Mouse (Mus musculus): ENCODE data around the gene Mycl. TPM values are rescaled to one million over a fixed set of nuclear protein-coding genes. Genes with fewer than 3 reads are reported as not detected.

Gene Mycl
- total and polyA plus RNA-seq, 3 experiments = 0.11 TPM; not detected in 2

DNA sequence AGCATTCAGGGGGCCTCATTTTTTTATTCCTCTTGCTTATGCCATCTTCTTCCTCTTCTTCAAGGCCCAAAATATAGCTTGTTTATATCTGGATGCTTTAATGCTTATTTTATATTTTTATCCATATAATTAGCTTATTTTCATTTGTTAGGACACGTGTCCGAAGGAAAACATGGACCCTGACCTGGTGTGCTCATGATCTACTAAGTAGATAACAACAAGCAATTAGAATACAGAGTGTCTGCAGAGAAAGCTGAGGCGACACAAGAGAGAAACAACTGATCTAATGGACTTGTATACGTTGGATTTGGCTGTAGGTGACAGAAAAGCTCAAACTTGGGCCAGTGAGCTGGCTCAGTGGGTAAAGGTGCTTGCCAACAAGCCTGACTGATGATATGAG is 18.6 kb upstream of the Mycl start:
- Histone ChIP-seq H3K27me3 (ENCODE audit: insufficient read depth, low read length) (peaks cover 15% of the 10 kb centered on the region; the same call in 1 of the 2 replicates), H3K9me3 (replicated peaks) (no peaks in the 10 kb centered on the region), H3K4me3 (ENCODE audit: low read depth, low read length) (no peak overlapping the region), H3K36me3 (replicated peaks) (no peaks in the 10 kb centered on the region), H3K4me1 (ENCODE audit: insufficient read depth, low read depth, low read length) (no peaks in the 10 kb centered on the region)
- ATAC-seq (ENCODE audit: extremely low read depth, insufficient number of reproducible peaks, low FRiP score, poor library complexity, severe bottlenecking) = no peak
- DNase-seq (ENCODE audit: low spot score) = no peak
- no peak for TF ChIP-seq GATA2 (IDR thresholded peaks at IDR 0.05; ENCODE audit: borderline replicate concordance, low read depth, low read length)
- TF ChIP-seq GATA1 (IDR thresholded peaks at IDR 0.05; ENCODE audit: borderline replicate concordance, low read length) = no peak
- TF ChIP-seq CTCF (IDR thresholded peaks at IDR 0.05; ENCODE audit: low read depth, low read length) = no peak
- no peak for TF ChIP-seq POLR2AphosphoS5 (IDR thresholded peaks at IDR 0.05; ENCODE audit: insufficient replicate concordance, low read depth, low read length)
- TF ChIP-seq TAL1 (conservative IDR thresholded peaks at IDR 0.05; ENCODE audit: low read depth, low read length) = no peak

GRCm38 (mm10) chr4:122978850-122979249 is 16.6 kb upstream of the Mycl start:
- Histone ChIP-seq H3K36me3 (replicated peaks) (no peaks in the 10 kb centered on the region), H3K4me1 (ENCODE audit: insufficient read depth, low read depth, low read length) (no peaks in the 10 kb centered on the region), H3K9me3 (replicated peaks) (no peaks in the 10 kb centered on the region), H3K4me3 (ENCODE audit: low read depth, low read length) (no peak overlapping the region), H3K27me3 (ENCODE audit: insufficient read depth, low read length) (peaks cover 26% of the 10 kb centered on the region)
- no peak for DNase-seq (ENCODE audit: low spot score)
- ATAC-seq (ENCODE audit: extremely low read depth, insufficient number of reproducible peaks, low FRiP score, poor library complexity, severe bottlenecking) = no peak
- TF ChIP-seq GATA1 (IDR thresholded peaks at IDR 0.05; ENCODE audit: borderline replicate concordance, low read length) = no peak
- TF ChIP-seq CTCF (IDR thresholded peaks at IDR 0.05; ENCODE audit: low read depth, low read length) = no peak
- no peak for TF ChIP-seq GATA2 (IDR thresholded peaks at IDR 0.05; ENCODE audit: borderline replicate concordance, low read depth, low read length)
- no peak for TF ChIP-seq POLR2AphosphoS5 (IDR thresholded peaks at IDR 0.05; ENCODE audit: insufficient replicate concordance, low read depth, low read length)
- no peak for TF ChIP-seq TAL1 (conservative IDR thresholded peaks at IDR 0.05; ENCODE audit: low read depth, low read length)

- Histone ChIP-seq H3K36me3 (replicated peaks) (no peaks in the 10 kb centered on the region), H3K9me3 (replicated peaks) (no peaks in the 10 kb centered on the region), H3K4me3 (ENCODE audit: low read depth, low read length) (no peak overlapping the region), H3K4me1 (ENCODE audit: insufficient read depth, low read depth, low read length) (no peaks in the 10 kb centered on the region), H3K27me3 (ENCODE audit: insufficient read depth, low read length) (peaks cover 33% of the 10 kb centered on the region)
- no peak for TF ChIP-seq GATA2 (IDR thresholded peaks at IDR 0.05; ENCODE audit: borderline replicate concordance, low read depth, low read length)
- no peak for TF ChIP-seq CTCF (IDR thresholded peaks at IDR 0.05; ENCODE audit: low read depth, low read length)
- no peak for TF ChIP-seq TAL1 (conservative IDR thresholded peaks at IDR 0.05; ENCODE audit: low read depth, low read length)
- no peak for TF ChIP-seq GATA1 (IDR thresholded peaks at IDR 0.05; ENCODE audit: borderline replicate concordance, low read length)
- TF ChIP-seq POLR2AphosphoS5 (IDR thresholded peaks at IDR 0.05; ENCODE audit: insufficient replicate concordance, low read depth, low read length) = no peak
- no peak for ATAC-seq (ENCODE audit: extremely low read depth, insufficient number of reproducible peaks, low FRiP score, poor library complexity, severe bottlenecking)
- DNase-seq (ENCODE audit: low spot score) = no peak
Measured at GRCm38 (mm10) chr4:122979826-122980225, 15.6 kb upstream of the Mycl start.

- Histone ChIP-seq H3K4me1 (ENCODE audit: insufficient read depth, low read depth, low read length) (no peaks in the 10 kb centered on the region), H3K9me3 (replicated peaks) (no peaks in the 10 kb centered on the region), H3K4me3 (ENCODE audit: low read depth, low read length) (no peak overlapping the region), H3K36me3 (replicated peaks) (no peaks in the 10 kb centered on the region), H3K27me3 (ENCODE audit: insufficient read depth, low read length) (peaks cover 32% of the 10 kb centered on the region)
- DNase-seq (ENCODE audit: low spot score) = no peak
- no peak for ATAC-seq (ENCODE audit: extremely low read depth, insufficient number of reproducible peaks, low FRiP score, poor library complexity, severe bottlenecking)
- TF ChIP-seq CTCF (IDR thresholded peaks at IDR 0.05; ENCODE audit: low read depth, low read length) = no peak
Measured at GRCm38 (mm10) chr4:122980684-122981083, 14.8 kb upstream of the Mycl start.

DNA sequence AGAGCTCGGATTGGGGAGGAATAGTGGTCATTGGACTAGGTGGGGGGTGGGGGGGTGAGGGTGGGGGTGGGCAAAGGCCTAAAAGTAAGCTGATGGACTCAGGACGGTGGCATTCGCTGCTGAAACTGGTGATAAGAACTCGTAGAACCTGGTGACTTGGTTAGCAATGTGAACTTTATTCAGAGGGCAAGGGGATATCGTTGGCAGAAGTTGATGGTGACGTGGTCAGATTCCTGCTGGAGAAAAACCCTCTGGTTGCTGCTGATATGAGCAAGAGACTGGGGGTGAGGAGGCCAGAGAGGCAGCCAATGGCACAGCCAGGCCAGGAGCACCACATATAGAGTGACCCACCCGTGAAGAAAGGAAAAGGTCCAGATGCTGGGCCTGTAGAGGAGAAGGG is 14.2 kb upstream of the Mycl start:
- no peak for ATAC-seq (ENCODE audit: extremely low read depth, insufficient number of reproducible peaks, low FRiP score, poor library complexity, severe bottlenecking)
- Histone ChIP-seq H3K36me3 (replicated peaks) (no peaks in the 10 kb centered on the region), H3K9me3 (replicated peaks) (no peaks in the 10 kb centered on the region), H3K4me1 (ENCODE audit: insufficient read depth, low read depth, low read length) (no peaks in the 10 kb centered on the region), H3K27me3 (ENCODE audit: insufficient read depth, low read length) (peaks cover 32% of the 10 kb centered on the region), H3K4me3 (ENCODE audit: low read depth, low read length) (no peak overlapping the region)
- TF ChIP-seq CTCF (IDR thresholded peaks at IDR 0.05; ENCODE audit: low read depth, low read length) (no peak), GATA1 (IDR thresholded peaks at IDR 0.05; ENCODE audit: borderline replicate concordance, low read length) (no peak), POLR2AphosphoS5 (IDR thresholded peaks at IDR 0.05; ENCODE audit: insufficient replicate concordance, low read depth, low read length) (no peak), TAL1 (conservative IDR thresholded peaks at IDR 0.05; ENCODE audit: low read depth, low read length) (no peak), GATA2 (IDR thresholded peaks at IDR 0.05; ENCODE audit: borderline replicate concordance, low read depth, low read length) (no peak)
- no peak for DNase-seq (ENCODE audit: low spot score)

DNA sequence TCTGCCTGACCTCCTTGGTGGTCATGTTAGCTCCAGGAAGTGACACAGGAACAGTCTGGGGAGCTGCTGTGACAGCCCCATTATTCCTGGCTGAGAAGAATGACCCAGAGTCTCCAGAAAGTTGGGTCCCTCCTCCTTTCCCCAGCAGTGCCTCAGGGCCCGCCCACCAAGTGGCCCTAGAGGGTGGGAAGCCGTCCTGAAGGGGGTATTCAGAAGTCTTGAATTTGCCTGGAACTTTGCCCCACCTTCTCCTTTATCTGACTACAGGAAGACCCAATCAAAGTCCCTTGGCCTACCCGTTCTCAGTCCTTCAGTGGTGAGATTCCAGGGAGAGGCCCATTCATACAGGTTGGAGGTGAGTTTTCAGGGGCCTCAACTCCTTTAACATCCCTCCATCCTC is 13.5 kb upstream of the Mycl start:
- Histone ChIP-seq H3K36me3 (replicated peaks) (no peaks in the 10 kb centered on the region), H3K27me3 (ENCODE audit: insufficient read depth, low read length) (peaks cover 32% of the 10 kb centered on the region), H3K9me3 (replicated peaks) (no peaks in the 10 kb centered on the region), H3K4me3 (ENCODE audit: low read depth, low read length) (no peak overlapping the region), H3K4me1 (ENCODE audit: insufficient read depth, low read depth, low read length) (no peaks in the 10 kb centered on the region)
- ATAC-seq (ENCODE audit: extremely low read depth, insufficient number of reproducible peaks, low FRiP score, poor library complexity, severe bottlenecking) = no peak
- TF ChIP-seq GATA1 (IDR thresholded peaks at IDR 0.05; ENCODE audit: borderline replicate concordance, low read length) = no peak
- DNase-seq (ENCODE audit: low spot score) = no peak

- TF ChIP-seq POLR2AphosphoS5 (IDR thresholded peaks at IDR 0.05; ENCODE audit: insufficient replicate concordance, low read depth, low read length) (no peak), TAL1 (conservative IDR thresholded peaks at IDR 0.05; ENCODE audit: low read depth, low read length) (no peak), CTCF (IDR thresholded peaks at IDR 0.05; ENCODE audit: low read depth, low read length) (no peak), GATA2 (IDR thresholded peaks at IDR 0.05; ENCODE audit: borderline replicate concordance, low read depth, low read length) (no peak), GATA1 (IDR thresholded peaks at IDR 0.05; ENCODE audit: borderline replicate concordance, low read length) (no peak)
- ATAC-seq (ENCODE audit: extremely low read depth, insufficient number of reproducible peaks, low FRiP score, poor library complexity, severe bottlenecking) (no peak), DNase-seq (ENCODE audit: low spot score) (no peak)
- no peak overlapping the region for H3K4me3 ChIP-seq (ENCODE audit: low read depth, low read length)
- peaks cover 32% of the 10 kb centered on the region for H3K27me3 ChIP-seq (ENCODE audit: insufficient read depth, low read length)
- H3K36me3 ChIP-seq (replicated peaks) = no peaks in the 10 kb centered on the region
- no peaks in the 10 kb centered on the region for H3K9me3 ChIP-seq (replicated peaks)
- no peaks in the 10 kb centered on the region for H3K4me1 ChIP-seq (ENCODE audit: insufficient read depth, low read depth, low read length)
Measured at GRCm38 (mm10) chr4:122982537-122982936, 12.9 kb upstream of the Mycl start.
